Mouse (Mus musculus) ovary, postnatal 36 days (tissue): ENCODE data around the gene Fam183b.

ENCODE experiments used
- DNase-seq: peaks from one replicate; pipeline ENCODE4 v3.0.0; 2022; ENCODE audit warnings: low spot score, mixed read lengths

Gene Fam183b

DNA sequence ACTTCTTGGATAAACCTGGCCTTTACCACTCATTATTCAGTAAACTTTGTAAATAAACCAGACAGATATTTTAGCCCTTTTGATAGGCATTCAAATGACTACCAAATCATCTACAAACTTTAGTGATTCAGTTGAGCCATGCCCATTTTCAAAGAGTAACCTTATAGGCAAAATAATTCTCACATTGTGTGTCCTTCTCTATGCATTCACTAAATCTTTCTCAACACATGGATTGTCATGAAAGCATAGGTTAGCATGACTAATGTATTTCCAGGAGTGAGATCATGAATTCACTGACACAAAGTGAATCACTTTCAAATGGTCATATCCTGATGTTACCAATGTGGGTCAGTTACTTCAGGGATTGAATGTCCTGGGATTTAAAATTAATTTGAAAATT lies 28.9 kb downstream of the Fam183b start, which contains the start of gene Olfr315:
Gene Olfr315, plus strand, starts transcription at position 301 of the 400 bp plus-strand sequence.
- no peak for DNase-seq

DNA sequence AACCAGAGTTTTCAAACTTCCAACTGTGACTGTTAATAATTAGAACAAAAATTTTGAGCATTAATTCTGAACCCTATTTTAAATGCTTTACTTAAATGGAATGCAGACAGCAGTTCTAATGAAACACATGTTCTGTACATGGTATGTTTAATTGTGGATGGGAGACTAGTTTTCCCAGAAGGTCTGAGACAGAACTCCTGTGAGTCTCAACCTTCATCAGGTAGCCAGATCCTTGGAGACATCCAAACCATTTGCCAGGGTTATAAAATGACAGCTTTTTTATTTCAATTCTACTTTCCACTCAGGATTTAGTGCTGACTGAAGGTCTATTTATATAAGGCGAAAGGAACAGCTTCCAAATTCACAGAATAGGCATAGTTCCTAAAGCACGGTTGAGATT lies 49.3 kb downstream of the Fam183b start, which contains the start of gene Olfr316:
Gene Olfr316, plus strand, starts transcription at position 301 of the 400 bp plus-strand sequence.
- no peak for DNase-seq

DNA sequence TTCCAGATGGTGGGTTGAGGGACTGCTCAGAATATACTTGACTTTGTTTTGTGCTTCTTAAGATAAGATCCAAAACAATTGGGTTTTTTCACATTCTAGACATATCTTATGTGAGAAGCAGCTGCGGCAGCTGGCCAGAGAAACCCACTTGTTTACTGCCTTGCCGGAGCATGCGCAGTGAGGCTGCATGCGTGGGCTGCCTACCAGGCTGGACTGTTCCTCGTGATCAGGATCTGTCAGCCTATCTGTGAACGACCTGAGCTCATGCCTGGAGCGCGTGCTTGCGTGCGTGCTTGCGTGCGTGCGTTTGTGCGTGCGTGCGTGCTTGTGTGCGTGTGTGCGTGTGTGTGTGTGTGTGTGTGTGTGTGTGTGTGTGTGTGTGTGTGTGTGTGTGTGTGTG lies 50.7 kb downstream of the Fam183b start:
- peak; percentile 22 for DNase-seq
